Mouse (Mus musculus) granulocyte monocyte progenitor cell, adult 5-6 weeks (primary cell): ENCODE results near the gene Klhl12. TPM values are rescaled to one million over a fixed set of nuclear protein-coding genes. Genes with fewer than 3 reads are reported as not detected.

Experiments
- total RNA-seq, 2 experiments: library from RNA; stranded (forward) in 1 of 2; stranded (reverse) in 1 of 2; fragments of 200-712, 200-1000 nt in 1 of 2; fragments of >200 nt in 1 of 2; fragmentation: Nextera tagmentation in 1 of 2; gene quantifications; 2 replicates each; pipeline ENCODE4 v1.2.3; 2014 to 2017

The Klhl12 gene
- total RNA-seq, 2 experiments from 2014 or later, result 7.8 to 8.7 TPM

Other genes with a start within 250 kb of the Klhl12 start
- gene Adora1, start 220.1 kb upstream of the Klhl12 start, total RNA-seq (2014; fragmentation: Nextera tagmentation), result not detected in 2 replicates
- not detected in 2 replicates for gene Adora1, start 220.1 kb upstream of the Klhl12 start, total RNA-seq (2017)
- gene Myog, start 165.5 kb upstream of the Klhl12 start, total RNA-seq (2014; fragmentation: Nextera tagmentation), result not detected in 2 replicates
- gene Myog, start 165.5 kb upstream of the Klhl12 start, total RNA-seq (2017), result not detected in 2 replicates
- 6.4 and 12.5 TPM in 2 replicates for gene Ppfia4, start 122.6 kb upstream of the Klhl12 start, total RNA-seq (2014; fragmentation: Nextera tagmentation)
- gene Ppfia4, start 122.6 kb upstream of the Klhl12 start, total RNA-seq (2017), result 4.1 and 4.6 TPM in 2 replicates
- 31.8 and 34.3 TPM in 2 replicates for gene Tmem183a, start 93.6 kb upstream of the Klhl12 start, total RNA-seq (2014; fragmentation: Nextera tagmentation)
- gene Tmem183a, start 93.6 kb upstream of the Klhl12 start, total RNA-seq (2017), result 53.6 and 115 TPM in 2 replicates
- gene 4933406M09Rik, start 69.6 kb upstream of the Klhl12 start, total RNA-seq (2014; fragmentation: Nextera tagmentation), result not detected in 2 replicates
- not detected in 2 replicates for gene 4933406M09Rik, start 69.6 kb upstream of the Klhl12 start, total RNA-seq (2017)
- 51.2 and 63.3 TPM in 2 replicates for gene Cyb5r1, start 50.0 kb upstream of the Klhl12 start, total RNA-seq (2014; fragmentation: Nextera tagmentation)
- 26.0 and 34.6 TPM in 2 replicates for gene Cyb5r1, start 50.0 kb upstream of the Klhl12 start, total RNA-seq (2017)
- gene Adipor1, start 40.2 kb upstream of the Klhl12 start, total RNA-seq (2014; fragmentation: Nextera tagmentation), result 62.4 and 63.0 TPM in 2 replicates
- 52.7 and 53.3 TPM in 2 replicates for gene Adipor1, start 40.2 kb upstream of the Klhl12 start, total RNA-seq (2017)
- 14.1 and 18.1 TPM in 2 replicates for gene Rabif, start 39.1 kb downstream of the Klhl12 start, total RNA-seq (2014; fragmentation: Nextera tagmentation)
- 13.3 and 15.0 TPM in 2 replicates for gene Rabif, start 39.1 kb downstream of the Klhl12 start, total RNA-seq (2017)
- gene Mgat4e, start 94.2 kb downstream of the Klhl12 start, total RNA-seq (2014; fragmentation: Nextera tagmentation), result not detected in 2 replicates
- gene Mgat4e, start 94.2 kb downstream of the Klhl12 start, total RNA-seq (2017), result 0.10 TPM in 1 of 2 replicates, not detected in the other
- 17.4 and 28.4 TPM in 2 replicates for gene Kdm5b, start 104.6 kb downstream of the Klhl12 start, total RNA-seq (2014; fragmentation: Nextera tagmentation)
- gene Kdm5b, start 104.6 kb downstream of the Klhl12 start, total RNA-seq (2017), result 15.0 and 16.8 TPM in 2 replicates
- gene Syt2, start 191.1 kb downstream of the Klhl12 start, total RNA-seq (2014; fragmentation: Nextera tagmentation), result not detected in 2 replicates
- gene Syt2, start 191.1 kb downstream of the Klhl12 start, total RNA-seq (2017), result 0.41 TPM in 1 of 2 replicates, not detected in the other